Mouse (Mus musculus): ENCODE measurements at regions not wholly inside any gene's neighbourhood (a gene's known extent, or its start where the extent isn't known, plus 50 kb on each side); places are given as distances from the start of the nearest gene placed in this dataset.
"Not testable (repeated sequence)": the region's sequence is repeated elsewhere in the genome, so short reads cannot be mapped to it uniquely, and the experiment has no call there.

DNA sequence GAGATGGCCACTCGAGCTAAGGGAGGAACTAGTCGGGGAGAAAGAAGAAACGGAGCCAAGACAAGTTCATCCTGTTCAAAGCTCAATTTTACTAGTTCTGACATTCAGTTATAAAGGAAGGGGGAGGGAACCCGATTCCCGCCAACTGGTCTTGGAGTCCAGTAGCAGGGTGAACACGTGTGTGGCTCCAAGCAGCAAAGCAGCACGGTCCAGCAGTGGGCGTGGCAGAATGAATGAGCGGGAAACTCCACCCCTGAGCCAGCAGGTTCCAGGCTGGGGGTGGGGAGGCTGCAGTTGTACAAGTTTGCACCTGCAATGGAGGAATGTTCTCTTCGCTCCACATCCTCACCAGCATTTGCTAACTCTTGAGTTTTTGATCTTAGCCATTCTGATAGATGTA, 108.8 kb upstream of the Adgrf1 start:
- not testable (repeated sequence) for H3K36me3 ChIP-seq (ENCODE audit: control insufficient read depth, insufficient read depth, low read length); H3K27ac ChIP-seq (ENCODE audit: low read depth, low read length); ATAC-seq (ENCODE audit: low FRiP score, low TSS enrichment); H3K9me3 ChIP-seq (ENCODE audit: control insufficient read depth, low read length); H3K4me3 ChIP-seq (ENCODE audit: low read length); H3K9ac ChIP-seq (ENCODE audit: low read depth, low read length); H3K4me2 ChIP-seq (replicated peaks; ENCODE audit: low read depth, low read length); H3K27me3 ChIP-seq (ENCODE audit: control insufficient read depth, insufficient read depth, low read length)
- H3K4me1 ChIP-seq (ENCODE audit: control insufficient read depth, insufficient read depth, low read length), result peaks cover 13% of the 10 kb centered on the region
- WGBS, result 65% methylated on average over 8 of the region's 10 CpGs

DNA sequence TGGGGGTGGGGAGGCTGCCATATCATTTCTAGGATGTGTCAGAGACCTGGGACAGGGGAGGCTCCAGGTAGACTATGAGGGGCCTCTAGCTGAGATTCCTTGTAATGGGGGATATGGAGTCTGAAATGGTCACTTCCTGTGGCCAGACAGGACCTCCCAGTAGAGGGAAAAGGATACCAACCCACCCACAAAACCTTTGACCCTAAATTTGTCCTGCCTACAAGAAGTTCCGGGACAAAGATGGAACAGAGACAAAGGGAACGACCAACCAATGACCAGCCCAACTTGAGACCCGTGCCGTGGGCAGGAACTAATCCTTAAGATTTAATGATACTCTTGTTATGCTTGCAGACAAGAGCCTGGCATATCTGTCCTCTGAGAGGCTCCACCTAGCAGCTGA, 107.0 kb upstream of the Adgrf1 start:
- Histone ChIP-seq H3K36me3 (ENCODE audit: control insufficient read depth, insufficient read depth, low read length) (no peaks in the 10 kb centered on the region), H3K27ac (ENCODE audit: low read depth, low read length) (no peak overlapping the region), H3K27me3 (ENCODE audit: control insufficient read depth, insufficient read depth, low read length) (no peaks in the 10 kb centered on the region), H3K9ac (ENCODE audit: low read depth, low read length) (no peak overlapping the region), H3K4me2 (replicated peaks; ENCODE audit: low read depth, low read length) (no peak overlapping the region), H3K4me3 (ENCODE audit: low read length) (no peak overlapping the region), H3K9me3 (ENCODE audit: control insufficient read depth, low read length) (no peaks in the 10 kb centered on the region), H3K4me1 (ENCODE audit: control insufficient read depth, insufficient read depth, low read length) (peaks cover 9% of the 10 kb centered on the region)
- no peak for ATAC-seq (ENCODE audit: low FRiP score, low TSS enrichment)
- WGBS, result 79% methylated on average over 4 of the region's 4 CpGs

DNA sequence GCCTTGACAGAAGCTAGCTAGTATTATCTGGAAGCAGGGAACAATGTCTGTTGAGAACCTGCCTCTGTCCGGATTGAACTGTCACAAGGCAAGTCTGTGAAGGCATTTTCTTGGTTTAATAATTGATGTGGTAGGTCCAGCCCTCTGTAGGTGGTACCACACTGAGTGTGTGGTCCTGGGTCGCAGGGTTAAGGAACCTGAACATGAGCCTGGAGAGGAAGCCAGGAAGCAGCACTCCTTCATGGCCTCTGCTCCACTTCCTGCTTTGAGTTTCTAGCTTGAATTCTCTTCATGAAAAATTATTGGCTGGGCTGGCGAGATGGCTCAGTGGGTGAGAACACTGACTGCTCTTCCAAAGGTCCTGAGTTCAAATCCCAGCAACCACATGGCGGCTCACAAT, 104.0 kb upstream of the Adgrf1 start:
- no peaks in the 10 kb centered on the region for H3K9me3 ChIP-seq (ENCODE audit: control insufficient read depth, low read length)
- no peaks in the 10 kb centered on the region for H3K4me1 ChIP-seq (ENCODE audit: control insufficient read depth, insufficient read depth, low read length)
- 46% methylated on average over 4 of the region's 4 CpGs for WGBS
- H3K4me2 ChIP-seq (replicated peaks; ENCODE audit: low read depth, low read length), result no peak overlapping the region
- H3K9ac ChIP-seq (ENCODE audit: low read depth, low read length), result no peak overlapping the region
- no peaks in the 10 kb centered on the region for H3K36me3 ChIP-seq (ENCODE audit: control insufficient read depth, insufficient read depth, low read length)
- no peak overlapping the region for H3K4me3 ChIP-seq (ENCODE audit: low read length)
- H3K27me3 ChIP-seq (ENCODE audit: control insufficient read depth, insufficient read depth, low read length), result no peaks in the 10 kb centered on the region
- ATAC-seq (ENCODE audit: low FRiP score, low TSS enrichment), result peak; percentile 77; the same call in 1 of the 2 replicates
- H3K27ac ChIP-seq (ENCODE audit: low read depth, low read length), result no peak overlapping the region

DNA sequence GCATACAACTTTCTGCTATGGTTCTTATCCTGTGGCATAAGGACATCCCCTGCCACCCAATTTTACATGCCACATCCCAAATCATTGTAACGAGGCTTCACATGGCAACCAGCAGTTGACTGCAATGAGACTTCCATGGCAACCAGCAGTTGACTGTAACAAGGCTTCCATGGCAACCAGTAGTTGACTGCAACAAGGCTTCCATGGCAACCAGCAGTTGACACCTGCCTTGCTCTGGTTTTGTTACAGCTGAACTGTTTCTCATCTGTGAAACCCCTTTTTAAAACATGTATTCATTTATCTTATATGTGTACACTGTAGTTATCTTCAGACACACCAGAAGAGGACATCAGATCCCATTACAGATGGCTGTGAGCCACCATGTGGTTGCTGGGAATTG, 100.7 kb upstream of the Adgrf1 start:
- Histone ChIP-seq H3K9me3 (ENCODE audit: control insufficient read depth, low read length) (no peaks in the 10 kb centered on the region), H3K4me3 (ENCODE audit: low read length) (no peak overlapping the region), H3K4me2 (replicated peaks; ENCODE audit: low read depth, low read length) (no peak overlapping the region), H3K36me3 (ENCODE audit: control insufficient read depth, insufficient read depth, low read length) (no peaks in the 10 kb centered on the region), H3K27me3 (ENCODE audit: control insufficient read depth, insufficient read depth, low read length) (no peaks in the 10 kb centered on the region), H3K27ac (ENCODE audit: low read depth, low read length) (no peak overlapping the region), H3K4me1 (ENCODE audit: control insufficient read depth, insufficient read depth, low read length) (no peaks in the 10 kb centered on the region), H3K9ac (ENCODE audit: low read depth, low read length) (no peak overlapping the region)
- WGBS, result 79% methylated on average over 1 of the region's 1 CpGs
- no peak for ATAC-seq (ENCODE audit: low FRiP score, low TSS enrichment)

DNA sequence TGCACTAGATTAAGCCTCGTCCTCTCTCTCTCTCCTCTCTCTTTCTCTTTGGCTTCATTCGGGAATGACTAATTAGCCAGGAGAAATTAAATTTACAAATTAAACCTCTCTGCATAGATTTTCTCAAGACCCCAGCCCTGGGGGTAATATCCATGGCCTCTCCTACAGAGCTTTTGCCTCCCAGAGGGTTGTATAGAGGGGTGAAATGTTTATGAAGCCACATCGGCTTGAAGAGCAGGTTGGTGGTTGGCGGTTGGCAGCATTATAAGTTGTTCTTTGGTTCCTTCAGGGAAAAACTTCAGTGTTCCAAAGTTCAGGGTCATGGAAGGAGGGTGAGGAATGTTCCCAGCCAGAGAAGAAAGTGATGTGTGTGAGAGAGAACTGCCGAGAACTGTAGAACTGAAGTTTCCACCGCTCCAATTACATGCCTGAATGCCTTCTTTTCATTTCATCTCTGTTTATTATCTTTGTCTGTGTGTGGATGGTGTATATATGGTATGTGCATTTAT, 97.4 kb upstream of the Adgrf1 start:
- 68% methylated on average over 6 of the region's 6 CpGs for WGBS
- no peak overlapping the region for H3K4me2 ChIP-seq (replicated peaks; ENCODE audit: low read depth, low read length)
- H3K9ac ChIP-seq (ENCODE audit: low read depth, low read length), result no peak overlapping the region
- no peaks in the 10 kb centered on the region for H3K36me3 ChIP-seq (ENCODE audit: control insufficient read depth, insufficient read depth, low read length)
- no peak for ATAC-seq (ENCODE audit: low FRiP score, low TSS enrichment)
- no peaks in the 10 kb centered on the region for H3K4me1 ChIP-seq (ENCODE audit: control insufficient read depth, insufficient read depth, low read length)
- H3K4me3 ChIP-seq (ENCODE audit: low read length), result no peak overlapping the region
- H3K27me3 ChIP-seq (ENCODE audit: control insufficient read depth, insufficient read depth, low read length), result no peaks in the 10 kb centered on the region
- H3K9me3 ChIP-seq (ENCODE audit: control insufficient read depth, low read length), result no peaks in the 10 kb centered on the region
- H3K27ac ChIP-seq (ENCODE audit: low read depth, low read length), result no peak overlapping the region

GRCm38 (mm10) chr17:43174860-43175259, 95.3 kb upstream of the Adgrf1 start:
- Histone ChIP-seq H3K27me3 (ENCODE audit: control insufficient read depth, insufficient read depth, low read length) (no peaks in the 10 kb centered on the region), H3K27ac (ENCODE audit: low read depth, low read length) (no peak overlapping the region), H3K4me1 (ENCODE audit: control insufficient read depth, insufficient read depth, low read length) (no peaks in the 10 kb centered on the region), H3K4me3 (ENCODE audit: low read length) (no peak overlapping the region), H3K9ac (ENCODE audit: low read depth, low read length) (no peak overlapping the region), H3K36me3 (ENCODE audit: control insufficient read depth, insufficient read depth, low read length) (no peaks in the 10 kb centered on the region), H3K9me3 (ENCODE audit: control insufficient read depth, low read length) (no peaks in the 10 kb centered on the region), H3K4me2 (replicated peaks; ENCODE audit: low read depth, low read length) (no peak overlapping the region)
- no peak for ATAC-seq (ENCODE audit: low FRiP score, low TSS enrichment)
- 89% methylated on average over 1 of the region's 1 CpGs for WGBS

DNA sequence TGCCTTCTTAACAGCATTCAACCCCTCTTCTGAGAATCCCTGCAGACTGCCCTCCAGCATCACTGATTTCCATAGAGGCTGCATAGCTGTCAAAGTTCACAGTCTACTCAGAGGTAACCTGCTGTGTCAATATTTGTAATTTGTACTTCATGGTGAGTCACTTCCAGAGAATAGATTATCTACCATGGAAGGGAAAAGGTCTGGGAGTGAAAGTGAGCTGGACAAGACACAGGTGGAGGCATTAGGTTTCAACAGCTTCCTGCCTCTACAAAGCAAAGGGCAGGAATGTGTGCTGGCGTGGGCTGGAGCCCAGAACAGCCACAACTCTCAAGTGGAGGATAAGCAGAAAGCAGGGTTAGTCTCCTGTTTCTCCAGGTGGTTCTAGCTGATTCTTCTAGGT, 92.9 kb upstream of the Adgrf1 start:
- no peaks in the 10 kb centered on the region for H3K36me3 ChIP-seq (ENCODE audit: control insufficient read depth, insufficient read depth, low read length)
- no peak overlapping the region for H3K9ac ChIP-seq (ENCODE audit: low read depth, low read length)
- no peak for ATAC-seq (ENCODE audit: low FRiP score, low TSS enrichment)
- H3K4me1 ChIP-seq (ENCODE audit: control insufficient read depth, insufficient read depth, low read length), result no peaks in the 10 kb centered on the region
- H3K4me3 ChIP-seq (ENCODE audit: low read length), result no peak overlapping the region
- no peaks in the 10 kb centered on the region for H3K9me3 ChIP-seq (ENCODE audit: control insufficient read depth, low read length)
- no peaks in the 10 kb centered on the region for H3K27me3 ChIP-seq (ENCODE audit: control insufficient read depth, insufficient read depth, low read length)
- H3K4me2 ChIP-seq (replicated peaks; ENCODE audit: low read depth, low read length), result no peak overlapping the region
- 33% methylated on average over 1 of the region's 1 CpGs for WGBS
- H3K27ac ChIP-seq (ENCODE audit: low read depth, low read length), result no peak overlapping the region

GRCm38 (mm10) chr17:43190016-43190415, 80.1 kb upstream of the Adgrf1 start:
- H3K4me1 ChIP-seq (ENCODE audit: control insufficient read depth, insufficient read depth, low read length), result no peaks in the 10 kb centered on the region
- no peak overlapping the region for H3K9ac ChIP-seq (ENCODE audit: low read depth, low read length)
- no peak overlapping the region for H3K4me2 ChIP-seq (replicated peaks; ENCODE audit: low read depth, low read length)
- no peaks in the 10 kb centered on the region for H3K27me3 ChIP-seq (ENCODE audit: control insufficient read depth, insufficient read depth, low read length)
- H3K4me3 ChIP-seq (ENCODE audit: low read length), result no peak overlapping the region
- H3K27ac ChIP-seq (ENCODE audit: low read depth, low read length), result no peak overlapping the region
- no peaks in the 10 kb centered on the region for H3K36me3 ChIP-seq (ENCODE audit: control insufficient read depth, insufficient read depth, low read length)
- 67% methylated on average over 2 of the region's 2 CpGs for WGBS
- ATAC-seq (ENCODE audit: low FRiP score, low TSS enrichment), result no peak
- no peaks in the 10 kb centered on the region for H3K9me3 ChIP-seq (ENCODE audit: control insufficient read depth, low read length)

- ATAC-seq (ENCODE audit: low FRiP score, low TSS enrichment), result no peak
- H3K4me1 ChIP-seq (ENCODE audit: control insufficient read depth, insufficient read depth, low read length), result no peaks in the 10 kb centered on the region
- H3K27ac ChIP-seq (ENCODE audit: low read depth, low read length), result no peak overlapping the region
Observed at GRCm38 (mm10) chr17:43190853-43191485, 79.2 kb upstream of the Adgrf1 start.

More at GRCm38 (mm10) chr17:43190853-43191485, 79.2 kb upstream of the Adgrf1 start:
- no peak overlapping the region for H3K4me3 ChIP-seq (ENCODE audit: low read length)
- H3K9me3 ChIP-seq (ENCODE audit: control insufficient read depth, low read length), result no peaks in the 10 kb centered on the region
- no peaks in the 10 kb centered on the region for H3K36me3 ChIP-seq (ENCODE audit: control insufficient read depth, insufficient read depth, low read length)
- H3K27me3 ChIP-seq (ENCODE audit: control insufficient read depth, insufficient read depth, low read length), result no peaks in the 10 kb centered on the region
- 80% methylated on average over 3 of the region's 3 CpGs for WGBS
- no peak overlapping the region for H3K9ac ChIP-seq (ENCODE audit: low read depth, low read length)
- no peak overlapping the region for H3K4me2 ChIP-seq (replicated peaks; ENCODE audit: low read depth, low read length)
